Mouse (Mus musculus) CH12.LX (cell line): ENCODE results near the gene Olfr1302. TPM values are rescaled to one million over a fixed set of nuclear protein-coding genes. Genes with fewer than 3 reads are reported as not detected.

ENCODE experiments used
- DNase-seq: peaks from one replicate; pipeline ENCODE4 v3.0.0-alpha.2; 2013; ENCODE audit errors: extremely low read depth
- H3K27ac ChIP-seq: 2 replicates; pipeline ENCODE4 v1.5.1; 2012; ENCODE audit warnings: low read depth, mild to moderate bottlenecking, control low read depth, moderate library complexity; ENCODE audit not compliant: insufficient read depth
- H3K27me3 ChIP-seq: replicated peaks from 2 replicates; pipeline ENCODE3; 2012; ENCODE audit warnings: inconsistent platforms
- H3K36me3 ChIP-seq, 2 experiments: replicated peaks in 1 of 2; 2 replicates each; pipeline versions ENCODE3 to v1.6.1; 2012; ENCODE audit warnings: inconsistent platforms in 1 of 2, low read length in 1 of 2, mild to moderate bottlenecking in 1 of 2, mixed read lengths in 1 of 2, moderate library complexity in 1 of 2; ENCODE audit not compliant: control insufficient read depth in 1 of 2, insufficient read depth in 1 of 2
- H3K4me1 ChIP-seq, 2 experiments: 2 replicates each; pipeline ENCODE4 v1.6.1; 2012; ENCODE audit warnings: inconsistent platforms in 1 of 2, moderate library complexity in 1 of 2; ENCODE audit not compliant: insufficient read depth in 2 of 2, control insufficient read depth in 1 of 2
- H3K4me2 ChIP-seq: 2 replicates; pipeline ENCODE4 v1.6.1; 2012; ENCODE audit warnings: low read depth, mild to moderate bottlenecking, control low read depth; ENCODE audit not compliant: poor library complexity, insufficient read depth, severe bottlenecking
- H3K4me3 ChIP-seq, 3 experiments: fragments of 150-350 bp in 1 of 3; sonication (generic) in 1 of 3; replicated peaks in 1 of 3; 2 replicates each; pipeline versions ENCODE3 to v1.5.1; 2011 to 2012; ENCODE audit warnings: low read depth in 2 of 3, low read length in 2 of 3, mild to moderate bottlenecking in 2 of 3, moderate library complexity in 2 of 3, control low read depth in 1 of 3, improper control_type of control experiment in 1 of 3, inconsistent platforms in 1 of 3, mixed read lengths in 1 of 3; ENCODE audit not compliant: poor library complexity in 1 of 3
- H3K79me2 ChIP-seq: replicated peaks from 2 replicates; pipeline ENCODE4 v1.6.1; 2012; ENCODE audit warnings: mild to moderate bottlenecking, moderate library complexity; ENCODE audit not compliant: control insufficient read depth, poor library complexity, insufficient read depth, severe bottlenecking; ENCODE audit errors: extremely low read depth
- H3K9ac ChIP-seq: 2 replicates; pipeline ENCODE4 v1.6.1; 2012; ENCODE audit warnings: low read depth, mild to moderate bottlenecking, control low read depth, moderate library complexity; ENCODE audit not compliant: insufficient read depth
- H3K9me3 ChIP-seq: replicated peaks from 2 replicates; pipeline ENCODE3; 2012; ENCODE audit warnings: low read length, inconsistent platforms, mixed read lengths
- BHLHE40 ChIP-seq: IDR thresholded peaks from 2 replicates; pipeline ENCODE4 v1.6.1; 2011; ENCODE audit warnings: mild to moderate bottlenecking, low read depth, low read length, improper control_type of control experiment
- CHD1 ChIP-seq: IDR thresholded peaks from 2 replicates; pipeline ENCODE4 v1.6.1; 2012; ENCODE audit warnings: low read depth, low read length, improper control_type of control experiment, inconsistent platforms
- CTCF ChIP-seq, 2 experiments: IDR thresholded peaks in 1 of 2; conservative IDR thresholded peaks in 1 of 2; 2 replicates each; pipeline ENCODE4 v1.5.1; 2011 to 2012; ENCODE audit warnings: low read depth in 2 of 2, low read length in 2 of 2, improper control_type of control experiment in 1 of 2, inconsistent platforms in 1 of 2, mild to moderate bottlenecking in 1 of 2, moderate library complexity in 1 of 2
- EP300 ChIP-seq: IDR thresholded peaks from 2 replicates; pipeline ENCODE4 v1.6.1; 2011; ENCODE audit warnings: low read length, improper control_type of control experiment
- ETS1 ChIP-seq: conservative IDR thresholded peaks from 2 replicates; pipeline ENCODE4 v1.6.1; 2012; ENCODE audit warnings: low read depth, mild to moderate bottlenecking, inconsistent platforms, low read length, improper control_type of control experiment, moderate library complexity
- GABPA ChIP-seq: IDR thresholded peaks from 2 replicates; pipeline ENCODE4 v1.6.1; 2012; ENCODE audit warnings: low read depth, low read length, improper control_type of control experiment, inconsistent platforms; ENCODE audit not compliant: insufficient replicate concordance
- JUND ChIP-seq: conservative IDR thresholded peaks from 2 replicates; pipeline ENCODE4 v1.6.1; 2011; ENCODE audit warnings: low read depth, low read length, improper control_type of control experiment
- MAFK ChIP-seq: IDR thresholded peaks from 2 replicates; pipeline ENCODE4 v1.6.1; 2011; ENCODE audit warnings: low read length, improper control_type of control experiment; ENCODE audit not compliant: insufficient replicate concordance
- MAX ChIP-seq: IDR thresholded peaks from 2 replicates; pipeline ENCODE4 v1.6.1; 2011; ENCODE audit warnings: low read length, improper control_type of control experiment
- MEF2A ChIP-seq: IDR thresholded peaks from 2 replicates; pipeline ENCODE4 v1.6.1; 2014; ENCODE audit warnings: low read depth, mild to moderate bottlenecking, inconsistent platforms, low read length, improper control_type of control experiment, borderline replicate concordance
- MYC ChIP-seq: IDR thresholded peaks from 2 replicates; pipeline ENCODE4 v1.6.1; 2011; ENCODE audit warnings: low read depth, mild to moderate bottlenecking, improper control_type of control experiment, low read length
- NELFE ChIP-seq: IDR thresholded peaks from 2 replicates; pipeline ENCODE4 v1.6.1; 2011; ENCODE audit warnings: low read depth, low read length, improper control_type of control experiment
- POLR2A ChIP-seq: IDR thresholded peaks from 2 replicates; pipeline ENCODE4 v1.6.1; 2011; ENCODE audit warnings: low read depth, mild to moderate bottlenecking, improper control_type of control experiment, low read length
- POLR2AphosphoS2 ChIP-seq: IDR thresholded peaks from 2 replicates; pipeline ENCODE4 v1.6.1; 2011; ENCODE audit warnings: low read depth, low read length, improper control_type of control experiment
- SIN3A ChIP-seq: IDR thresholded peaks from 2 replicates; pipeline ENCODE4 v1.6.1; 2012; ENCODE audit warnings: low read length, improper control_type of control experiment, inconsistent platforms
- SMC3 ChIP-seq: IDR thresholded peaks from 2 replicates; pipeline ENCODE4 v1.6.1; 2011; ENCODE audit warnings: low read depth, low read length, improper control_type of control experiment
- TBP ChIP-seq: conservative IDR thresholded peaks from 2 replicates; pipeline ENCODE4 v1.6.1; 2011; ENCODE audit warnings: low read depth, low read length, improper control_type of control experiment
- UBTF ChIP-seq: IDR thresholded peaks from 2 replicates; pipeline ENCODE4 v1.6.1; 2012; ENCODE audit warnings: low read depth, mild to moderate bottlenecking, inconsistent platforms, low read length, improper control_type of control experiment, moderate library complexity
- ZC3H11A ChIP-seq: IDR thresholded peaks from 2 replicates; pipeline ENCODE4 v1.6.1; 2012; ENCODE audit warnings: low read depth, mild to moderate bottlenecking, inconsistent platforms, low read length, improper control_type of control experiment
- ZKSCAN1 ChIP-seq: IDR thresholded peaks from 2 replicates; pipeline ENCODE4 v1.6.1; 2012; ENCODE audit warnings: low read depth, inconsistent platforms, low read length, improper control_type of control experiment, borderline replicate concordance
- dilution Hi-C: fragments of 300-500 bp; cut with MboI; formaldehyde crosslinking; loops from 2 replicates; pipeline ENCODE4 v1.14.3; 2020; ENCODE audit warnings: low sequenced_read_pairs; ENCODE audit not compliant: extremely low pct_unique_long_range_greater_than_20kb, extremely low pct_ligation_motif_present
- in situ Hi-C: fragments of 300-500 bp; cut with MboI; formaldehyde crosslinking; loops from 3 replicates; pipeline ENCODE4 v1.14.3; 2019; ENCODE audit warnings: low sequenced_read_pairs, low pct_ligation_motif_present, low pct_unique_long_range_greater_than_20kb, mixed read lengths
- polyA plus RNA-seq: library from polyadenylated mRNA; unstranded; fragments of >175 nt; gene quantifications from 2 replicates; pipeline ENCODE4 v1.2.1, GENCODE M21; 2012; ENCODE audit warnings: low read depth; ENCODE audit not compliant: insufficient read length
- total RNA-seq, 2 experiments: library from RNA; depleted of rRNA; stranded (reverse); fragments of 300-350 nt in 1 of 2; fragments of >200 nt in 1 of 2; gene quantifications; 2 replicates each; pipeline ENCODE4 v1.2.3; 2012 to 2014

The Olfr1302 gene
- not detected in 2 replicates for total RNA-seq (2012; rRNA removed)
- total RNA-seq (2014; rRNA removed), result not detected in 2 replicates
- not detected in 2 replicates for polyA plus RNA-seq

DNA sequence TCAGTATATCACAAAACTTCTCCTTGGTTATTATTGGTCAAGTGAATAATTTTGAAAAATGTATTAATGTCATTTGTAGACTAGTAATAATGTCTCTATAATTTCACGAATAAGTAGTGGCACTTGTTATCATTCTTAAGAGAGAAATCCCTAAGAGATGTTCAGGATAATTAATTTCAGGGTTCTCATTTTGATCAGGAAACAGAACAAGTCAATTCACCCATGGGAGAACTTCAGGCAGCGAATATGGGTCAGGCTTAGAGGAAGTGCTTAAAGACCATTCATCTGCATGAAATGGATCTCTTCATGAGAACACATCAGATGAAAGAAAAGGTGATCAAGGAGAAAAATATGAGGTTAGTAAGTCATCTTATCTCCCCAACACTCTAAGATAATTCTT lies at the start of gene Olfr1302:
TSS of gene Olfr1302 (plus strand) at position 301 of the 400 bp plus-strand sequence.
- no peak within 1 kb of the TSS for H3K27ac ChIP-seq
- H3K9me3 ChIP-seq, result peaks cover 9% of the 10 kb centered on the region
- H3K36me3 ChIP-seq, result no peaks in the 10 kb centered on the region
- H3K4me3 ChIP-seq, result no peak within 1 kb of the TSS
- no peaks in the 10 kb centered on the region for H3K27me3 ChIP-seq
- H3K4me2 ChIP-seq, result no peak within 1 kb of the TSS
- H3K9ac ChIP-seq, result no peak within 1 kb of the TSS
- TF ChIP-seq MAFK, result no peak
- TF ChIP-seq ZC3H11A, result no peak
- TF ChIP-seq UBTF, result no peak
- TF ChIP-seq SMC3, result no peak
- no peak for TF ChIP-seq MEF2A
- TF ChIP-seq SIN3A, result no peak
- no peak for TF ChIP-seq TBP
- TF ChIP-seq EP300, result no peak
- TF ChIP-seq, all 38 proteins: peak for 0
- no peak for DNase-seq
- in situ Hi-C loops, result no loop called here
- no peaks in the 10 kb centered on the region for H3K4me1 ChIP-seq
- no peaks in the 10 kb centered on the region for H3K79me2 ChIP-seq
- dilution Hi-C loops, result no loop called here

DNA sequence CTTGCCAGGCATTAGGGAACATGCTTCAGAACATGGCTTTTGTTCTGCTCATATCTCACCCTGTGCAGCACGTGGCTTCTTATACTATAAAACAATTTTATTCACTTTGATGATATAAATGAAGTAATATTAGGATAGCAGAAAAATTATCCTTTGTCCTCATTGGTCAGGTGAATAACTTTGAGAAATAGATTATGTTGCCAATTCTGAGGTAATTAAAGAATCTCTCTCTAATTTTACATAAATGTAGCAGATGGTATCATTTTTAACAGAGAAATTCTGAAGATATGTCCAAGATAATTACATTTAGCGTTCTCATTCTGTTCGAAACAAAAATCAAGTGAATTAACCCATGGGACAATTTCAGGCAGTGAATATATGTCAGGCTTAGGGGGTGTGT lies 26.5 kb upstream of the Olfr1302 start, which contains the start of gene Olfr1301:
TSS of gene Olfr1301 (plus strand) at position 301 of the 400 bp plus-strand sequence.
- Histone ChIP-seq H3K4me2 (no peak within 1 kb of the TSS), H3K79me2 (no peaks in the 10 kb centered on the region), H3K4me1 (no peaks in the 10 kb centered on the region), H3K9ac (no peak within 1 kb of the TSS), H3K4me3 (no peak within 1 kb of the TSS), H3K9me3 (peaks cover 9% of the 10 kb centered on the region), H3K27ac (no peak within 1 kb of the TSS), H3K27me3 (no peaks in the 10 kb centered on the region), H3K36me3 (no peaks in the 10 kb centered on the region)
- DNase-seq, result no peak
- in situ Hi-C loops, result no loop called here
- TF ChIP-seq MAX (no peak), POLR2AphosphoS2 (no peak), SMC3 (no peak), JUND (no peak), NELFE (no peak), ZKSCAN1 (no peak), CTCF (conservative IDR thresholded peaks at IDR 0.05 in 1 of 2, IDR thresholded peaks at IDR 0.05 in 1 of 2; ENCODE audit: low read depth in 2 of 2, low read length in 2 of 2) (no peak), ETS1 (no peak), GABPA (no peak), MEF2A (no peak), MYC (no peak), CHD1 (no peak), POLR2A (no peak), BHLHE40 (no peak)
- dilution Hi-C loops, result no loop called here
